Mouse (Mus musculus) testis, postnatal 14 days (tissue): ENCODE data around the gene Ly6g6d.

Experiments used
- DNase-seq: peaks from one replicate; pipeline ENCODE4 v3.0.0; 2021; ENCODE audit warnings: low spot score

The Ly6g6d gene

DNA sequence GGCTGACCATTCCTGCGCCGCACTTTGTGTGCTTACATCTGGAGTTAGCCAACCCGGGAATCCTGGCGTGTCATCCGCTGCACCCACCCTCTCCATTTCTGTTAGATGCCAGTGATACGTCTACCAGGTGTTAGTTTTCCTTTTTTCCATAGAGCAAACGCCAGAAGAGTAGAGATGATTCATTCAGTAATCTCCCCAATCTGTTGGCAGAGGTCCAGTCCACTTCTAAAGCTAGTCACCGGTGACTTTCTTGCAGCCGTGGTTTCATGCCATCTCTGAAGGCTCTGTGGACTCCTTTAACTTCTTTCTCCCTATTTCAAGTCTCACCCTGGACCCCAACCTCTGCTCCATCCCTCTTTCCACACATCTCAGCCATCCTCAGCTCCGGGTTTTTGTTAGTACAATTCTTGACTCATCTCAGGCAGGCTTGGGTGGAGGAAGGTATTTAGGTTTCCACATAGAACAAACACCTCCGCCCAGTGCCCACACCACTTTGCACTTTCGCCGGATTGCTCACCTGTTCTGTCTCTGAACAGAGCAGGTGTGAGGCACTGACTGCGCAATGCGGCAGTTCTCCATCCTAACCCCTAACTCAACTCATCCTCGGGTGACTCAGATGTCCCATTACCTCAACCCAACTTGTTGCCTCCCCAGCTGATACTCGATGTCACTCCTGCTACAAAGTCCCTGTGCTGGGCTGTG, 9.5 kb downstream of the Ly6g6d start:
- no peak for DNase-seq

DNA sequence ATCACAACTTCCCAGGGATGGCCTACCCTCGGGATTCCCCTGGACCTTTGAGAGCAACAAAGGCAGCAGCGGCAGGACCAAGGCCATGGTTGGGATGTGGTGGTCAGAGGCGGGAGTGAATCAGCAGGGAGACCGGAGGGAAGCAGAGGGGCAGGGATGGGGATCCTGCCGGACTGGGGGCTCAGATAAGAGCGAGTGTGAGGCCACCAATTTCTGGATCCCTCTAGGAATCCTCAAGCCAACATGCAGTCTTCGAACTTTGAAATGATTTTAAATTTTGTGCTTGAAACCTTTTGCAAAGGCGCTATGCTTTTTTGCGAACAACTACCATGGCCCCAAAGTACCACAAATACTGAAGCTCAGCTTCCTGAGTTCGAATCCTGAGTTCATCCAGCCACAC, 11.8 kb downstream of the Ly6g6d start, which contains the start of gene Mpig6b:
Gene Mpig6b (minus strand): TSS at position 101 of the 400 bp plus-strand sequence.
- DNase-seq = no peak

DNA sequence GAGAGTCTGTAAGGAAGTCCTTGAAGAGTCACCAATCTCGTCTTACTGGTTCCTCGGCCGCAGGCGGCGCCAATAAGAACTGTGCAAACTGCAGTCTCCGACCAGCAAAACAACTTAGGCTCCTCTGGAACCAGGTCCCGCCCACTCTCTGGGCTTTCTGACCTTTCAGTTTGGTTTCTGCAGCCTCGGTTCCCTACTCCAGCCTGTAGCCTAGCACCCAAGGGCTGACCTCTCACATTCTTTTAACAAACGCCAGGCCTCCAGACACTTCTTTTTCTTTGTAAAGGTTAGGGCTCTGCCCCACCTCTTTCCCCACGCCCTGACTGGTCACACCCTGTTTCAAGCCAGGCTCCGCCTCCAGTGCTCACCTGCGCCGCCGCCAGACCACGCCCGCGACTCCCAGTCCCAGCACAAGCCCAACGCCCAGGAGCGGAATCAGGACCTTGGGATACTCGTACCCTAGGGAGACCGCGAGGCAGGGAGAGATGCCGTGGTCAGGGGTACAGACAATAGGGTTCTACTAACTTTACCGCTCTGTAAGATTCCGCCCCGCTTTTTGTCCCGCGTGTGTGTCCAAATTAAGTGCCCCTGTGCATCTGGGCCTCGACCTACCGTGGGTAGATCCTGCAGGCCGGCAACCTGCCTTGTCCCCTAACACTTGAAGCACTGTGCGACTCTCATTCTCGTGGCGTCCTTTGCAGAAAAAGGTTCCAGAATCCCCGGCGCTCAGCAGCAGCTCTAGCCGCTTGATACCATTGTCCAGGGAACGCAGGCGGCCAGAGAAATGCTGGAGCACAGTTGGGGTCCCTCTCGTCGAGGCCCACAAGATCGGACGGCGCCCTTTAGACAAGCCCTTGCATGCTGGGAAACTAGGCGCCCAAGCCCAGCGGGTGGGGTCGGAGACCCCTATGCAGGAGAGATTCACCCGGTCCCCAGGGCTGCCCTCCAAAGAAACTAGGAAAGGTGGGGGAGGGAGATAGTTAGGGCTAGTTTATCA, 12.6 kb downstream of the Ly6g6d start, which contains the start of gene Ly6g6c:
Gene Ly6g6c (plus strand): TSS at position 438 of the 997 bp plus-strand sequence.
- peak; percentile 52 for DNase-seq

DNA sequence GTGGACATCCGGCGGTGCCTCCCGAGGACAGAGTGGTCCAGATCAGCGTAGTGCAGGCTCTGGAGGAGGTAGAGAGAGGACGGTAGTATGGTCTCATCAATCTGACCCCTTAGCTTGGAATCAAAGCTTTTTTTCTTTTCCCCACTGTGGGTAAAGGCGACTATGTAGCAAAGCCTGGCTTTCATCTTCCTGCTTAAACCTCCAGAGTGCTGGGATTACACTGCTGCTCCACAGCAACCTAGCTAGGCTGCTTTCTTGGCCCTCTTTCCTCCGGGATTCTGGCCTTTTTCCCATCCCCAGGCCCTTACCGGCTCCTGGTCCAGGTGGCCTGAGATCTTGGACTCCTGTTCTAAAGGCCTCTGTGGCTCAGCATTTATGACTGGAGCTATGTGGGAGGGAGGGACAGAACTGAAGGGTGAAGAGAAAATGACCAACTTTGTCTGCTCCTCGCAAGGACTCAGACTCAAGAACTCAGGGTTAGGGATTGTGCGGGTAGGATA, 13.4 kb downstream of the Ly6g6d start:
- no peak for DNase-seq

DNA sequence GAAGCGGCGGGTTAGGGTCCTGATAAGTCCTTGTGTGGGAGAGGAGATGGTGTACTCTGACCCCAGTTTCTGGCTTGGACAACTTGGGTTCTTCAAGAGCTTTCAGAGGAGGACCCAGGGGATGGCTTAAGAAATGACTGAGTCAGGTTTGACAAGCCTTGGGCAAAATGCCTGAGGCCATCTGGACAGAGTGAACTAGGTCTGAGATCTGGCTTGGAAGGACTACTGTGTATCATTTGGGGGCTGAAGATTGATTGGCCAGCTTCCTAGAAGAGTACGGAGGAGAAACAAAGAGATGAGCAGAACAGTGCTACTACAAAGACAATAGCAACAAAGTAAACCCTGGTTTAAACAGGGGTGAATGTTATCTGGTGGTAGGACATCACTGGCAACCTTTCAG, 14.4 kb downstream of the Ly6g6d start:
- peak; percentile 77 for DNase-seq

DNA sequence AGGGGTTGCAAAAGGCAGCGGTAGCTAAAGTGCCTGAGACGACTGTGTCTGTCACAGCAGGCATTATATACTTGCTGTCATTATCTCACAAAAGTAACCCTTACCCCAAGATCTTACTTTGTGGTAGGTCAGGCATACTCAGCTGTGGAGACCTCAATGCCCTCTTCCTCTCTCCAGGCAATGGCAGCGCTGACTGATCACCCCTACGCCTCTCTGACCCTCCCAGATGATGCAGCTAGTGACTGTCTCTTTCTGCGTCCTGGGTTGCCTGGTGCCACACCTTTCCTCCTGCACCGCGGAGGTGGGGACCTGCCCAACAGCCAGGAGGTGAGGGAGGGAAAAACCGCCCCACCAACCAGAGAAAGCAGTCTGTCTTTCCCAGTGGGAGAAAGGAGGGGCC, 16.6 kb downstream of the Ly6g6d start:
- no peak for DNase-seq

DNA sequence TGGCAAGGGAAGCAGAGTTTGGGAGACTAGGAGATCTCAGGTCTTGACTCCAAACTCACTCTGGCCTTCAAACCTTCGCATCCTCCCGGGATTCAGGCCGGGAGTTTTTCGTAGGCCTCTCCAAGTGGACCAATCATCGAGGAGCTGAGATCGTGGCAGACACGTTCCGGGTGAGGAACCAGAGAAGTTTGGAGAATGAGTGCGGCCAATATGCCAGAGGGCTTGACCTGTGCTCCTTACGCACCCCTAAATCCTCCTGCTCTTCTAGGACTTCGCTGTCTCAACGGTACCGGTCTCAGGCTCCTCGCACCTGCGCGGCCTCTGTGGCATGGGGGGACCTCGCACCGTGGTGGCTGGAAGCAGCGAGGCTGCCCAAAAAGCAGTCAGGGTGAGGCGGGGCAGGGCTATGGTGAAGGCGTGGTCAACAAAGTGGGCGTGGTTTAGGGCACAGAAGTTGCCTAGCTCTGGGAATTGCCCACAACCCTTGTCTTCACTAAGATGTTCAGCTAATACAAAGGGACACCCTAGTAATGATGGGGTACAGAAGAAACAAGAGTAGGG, 17.0 kb downstream of the Ly6g6d start:
- no peak for DNase-seq

DNA sequence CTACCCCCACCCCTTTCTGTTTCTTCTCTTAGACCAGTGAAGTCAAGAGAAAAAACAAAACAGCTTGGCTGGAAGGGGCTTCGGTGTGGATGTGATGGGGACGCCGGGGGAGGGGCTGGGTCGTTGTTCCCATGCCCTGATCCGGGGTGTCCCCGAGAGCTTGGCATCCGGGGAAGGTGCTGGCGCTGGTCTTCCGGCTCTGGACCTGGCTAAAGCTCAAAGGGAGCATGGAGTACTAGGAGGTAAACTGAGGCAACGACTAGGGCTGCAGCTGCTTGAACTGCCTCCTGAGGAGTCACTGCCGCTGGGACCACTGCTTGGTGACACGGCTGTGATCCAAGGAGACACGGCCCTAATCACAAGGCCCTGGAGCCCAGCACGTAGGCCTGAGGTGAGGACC, 17.8 kb downstream of the Ly6g6d start:
- no peak for DNase-seq

DNA sequence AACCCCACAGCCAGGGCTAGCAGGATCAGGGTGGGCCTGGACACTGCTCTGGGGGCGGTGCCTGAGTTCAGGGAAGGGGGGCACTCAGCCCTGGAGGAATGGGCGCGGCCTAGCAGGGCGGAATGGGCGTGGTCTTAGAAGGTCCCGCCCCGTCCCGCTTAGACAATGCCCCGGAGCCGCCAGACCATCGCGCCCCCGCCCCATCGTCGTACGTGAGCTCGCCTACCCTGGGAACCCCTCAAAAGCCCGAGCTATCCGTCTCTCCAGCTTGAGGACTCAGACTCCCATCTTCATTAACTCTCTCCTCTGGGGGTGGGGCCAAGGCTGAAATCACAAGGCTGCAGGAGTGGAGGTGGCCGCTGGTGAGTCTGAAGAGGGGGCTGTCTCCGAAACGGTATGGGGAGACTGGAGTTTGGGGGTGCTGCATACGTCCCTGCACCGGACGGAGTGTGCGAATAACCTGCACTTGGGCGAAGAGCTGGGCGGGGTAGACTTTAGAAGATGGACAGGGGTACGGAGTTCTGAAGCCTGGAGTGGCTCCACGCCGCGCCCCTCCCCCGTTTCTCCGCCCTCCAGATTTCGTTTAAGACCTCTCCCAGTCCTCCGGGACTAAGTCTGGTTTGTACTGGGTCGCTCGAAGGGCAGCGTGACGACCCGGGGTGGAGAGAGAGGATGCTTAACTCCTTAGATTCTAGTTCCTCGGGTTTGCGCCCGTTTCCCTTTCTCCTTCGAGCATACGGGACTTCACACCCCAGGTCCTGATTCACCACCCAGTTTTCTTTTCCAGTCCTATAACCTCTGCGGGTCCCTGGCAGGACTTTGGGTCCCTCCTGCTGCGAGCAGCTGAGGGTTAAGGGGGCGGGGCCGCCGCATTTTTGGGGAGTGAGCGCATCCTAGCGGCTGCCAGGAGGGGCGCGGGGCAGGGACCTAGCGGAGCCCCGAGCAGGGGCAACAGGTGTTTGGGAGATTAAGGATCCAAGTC, 18.7 kb downstream of the Ly6g6d start, which contains the start of gene Ddah2:
Gene Ddah2 (plus strand): TSS at position 125 of the 982 bp plus-strand sequence.
- DNase-seq = peak; percentile 83

DNA sequence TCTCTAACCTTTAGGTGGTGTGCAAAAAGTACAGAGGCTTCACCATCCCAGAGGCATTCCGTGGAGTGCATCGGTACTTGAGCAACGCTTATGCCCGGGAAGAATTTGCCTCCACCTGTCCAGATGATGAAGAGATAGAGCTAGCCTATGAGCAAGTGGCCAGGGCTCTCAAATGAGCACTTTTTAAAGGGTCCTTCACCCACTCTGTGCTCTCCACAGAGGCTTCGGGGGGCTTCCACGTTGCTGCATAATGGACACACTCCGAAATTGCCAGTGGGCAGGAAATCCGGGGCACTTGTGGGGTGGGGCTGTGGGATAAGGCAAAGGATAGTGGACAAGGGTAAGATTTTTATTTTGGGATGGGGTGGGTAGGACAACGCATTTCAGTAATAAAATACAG, 19.5 kb downstream of the Ly6g6d start:
- no peak for DNase-seq

DNA sequence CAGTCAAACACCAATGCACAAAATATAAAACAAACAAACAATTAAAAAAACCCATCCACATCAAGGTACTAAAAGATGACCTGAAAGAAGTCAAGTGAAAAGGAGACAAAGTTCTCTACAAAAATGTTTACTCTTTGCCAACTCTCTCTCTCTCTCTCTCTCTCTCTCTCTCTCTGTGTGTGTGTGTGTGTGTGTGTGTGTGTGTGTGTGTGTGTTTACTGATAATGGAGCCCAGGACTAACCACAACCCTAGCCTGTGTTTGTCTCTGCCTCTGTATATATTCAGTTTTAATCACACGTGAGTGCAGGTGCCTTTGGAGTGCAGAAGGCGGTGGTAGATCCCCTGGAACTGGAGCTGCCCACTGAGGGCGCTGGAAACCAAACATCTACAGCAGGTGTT, 20.8 kb downstream of the Ly6g6d start:
- no peak for DNase-seq

DNA sequence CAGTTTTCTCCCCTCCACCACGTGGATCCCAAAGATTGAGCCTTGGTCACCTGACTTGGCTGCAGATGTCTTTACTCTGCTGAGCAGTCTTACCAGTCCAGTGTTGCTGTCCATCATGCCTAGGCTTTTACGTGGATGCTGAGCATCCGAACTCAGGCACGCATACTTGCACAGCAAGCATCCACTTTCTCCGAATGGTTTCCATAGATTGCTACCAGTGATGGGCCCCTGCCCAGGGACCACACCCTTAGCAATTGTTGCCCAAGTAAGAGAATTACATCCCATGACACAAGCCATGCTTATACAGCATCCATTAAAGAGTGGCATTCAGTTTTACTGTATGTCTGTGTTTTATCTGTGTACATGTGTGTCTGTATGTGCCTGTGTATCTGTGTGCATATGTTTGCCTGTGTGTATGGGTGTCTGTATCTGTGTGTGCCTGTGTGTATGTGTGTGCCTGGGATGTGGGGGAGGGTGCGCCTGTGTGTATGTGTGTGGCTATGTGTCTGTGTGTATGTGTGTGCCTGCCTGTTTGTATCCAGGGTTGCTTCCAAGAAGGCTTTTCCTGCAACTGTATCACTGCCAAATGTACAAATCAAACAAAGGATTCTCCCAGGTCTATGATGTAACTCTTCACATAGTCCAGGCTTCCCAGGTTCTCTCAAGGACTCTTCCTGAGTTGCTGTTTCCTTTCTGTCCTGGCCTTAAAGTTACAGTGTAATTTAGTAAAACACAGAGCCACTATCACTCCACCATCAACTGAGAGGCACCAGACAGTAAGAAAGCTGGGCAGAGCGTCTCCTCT, 22.0 kb downstream of the Ly6g6d start:
- DNase-seq = no peak

DNA sequence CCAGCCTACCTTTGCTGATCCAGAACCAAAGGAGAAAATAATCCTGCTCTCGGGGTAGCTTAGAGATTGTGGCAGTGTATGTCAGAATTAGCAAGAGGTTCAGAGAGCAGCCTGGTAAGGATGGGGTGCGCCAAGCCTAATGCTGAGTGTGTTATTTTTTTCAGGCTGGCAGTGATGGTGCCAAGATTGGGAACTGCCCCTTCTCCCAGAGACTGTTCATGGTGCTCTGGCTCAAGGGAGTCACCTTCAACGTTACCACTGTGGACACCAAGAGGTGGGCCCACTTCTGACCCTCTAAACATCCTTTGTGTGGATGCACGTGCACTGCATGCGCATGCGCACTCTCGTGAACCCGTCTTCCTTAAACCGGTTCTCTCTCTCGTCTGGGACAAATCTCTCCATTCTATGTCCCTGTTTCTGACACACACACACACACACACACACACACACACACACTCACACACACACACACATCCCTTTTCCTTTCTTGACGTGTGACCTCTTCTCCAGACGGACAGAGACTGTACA, 25.5 kb downstream of the Ly6g6d start:
- DNase-seq = no peak

DNA sequence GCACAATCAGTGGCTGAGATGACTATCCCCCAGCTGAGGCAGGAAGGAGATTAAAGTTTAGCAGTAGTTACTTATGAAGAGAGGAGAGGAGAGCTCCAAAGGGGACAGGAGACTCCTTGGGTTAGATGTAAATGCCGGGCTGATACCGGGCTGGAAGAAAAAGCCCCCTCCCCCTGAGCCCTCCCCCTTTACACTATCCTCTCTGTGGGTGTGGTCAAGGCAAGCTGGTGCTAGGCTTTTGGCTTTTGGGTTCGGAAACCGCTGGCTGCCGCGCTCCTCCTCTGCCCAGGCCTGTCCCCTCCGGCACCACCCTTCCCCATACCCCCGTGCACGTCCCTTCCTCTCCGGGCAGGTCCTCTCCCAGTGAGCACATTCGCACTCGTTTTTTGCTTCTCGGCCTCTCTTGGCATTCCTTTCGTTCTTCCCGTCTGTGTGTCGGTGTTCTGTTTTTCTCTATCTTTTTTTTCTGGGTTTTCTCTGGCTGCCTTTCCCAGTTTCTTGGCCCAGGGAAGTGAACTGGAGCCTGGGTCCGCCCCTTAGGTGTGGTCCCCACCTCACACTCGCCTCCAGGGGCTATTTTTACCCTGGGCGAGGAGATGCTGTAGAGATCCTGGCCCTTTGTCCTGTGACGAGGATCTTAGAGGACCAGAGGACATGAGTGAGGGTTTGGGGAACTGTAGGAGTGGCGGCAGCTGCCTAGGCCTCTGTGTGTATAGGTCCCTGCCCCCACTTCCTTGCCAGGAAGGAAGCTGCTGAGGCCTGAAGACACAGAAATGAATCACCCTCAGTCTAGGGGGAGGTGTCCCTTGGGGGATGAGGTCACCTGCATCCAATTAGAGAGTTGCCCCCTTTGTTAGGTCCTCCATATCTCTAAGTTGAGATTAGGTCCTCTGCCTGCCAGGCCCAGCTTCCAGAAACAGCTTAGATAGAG, 26.4 kb downstream of the Ly6g6d start:
- peak; percentile 62 for DNase-seq

DNA sequence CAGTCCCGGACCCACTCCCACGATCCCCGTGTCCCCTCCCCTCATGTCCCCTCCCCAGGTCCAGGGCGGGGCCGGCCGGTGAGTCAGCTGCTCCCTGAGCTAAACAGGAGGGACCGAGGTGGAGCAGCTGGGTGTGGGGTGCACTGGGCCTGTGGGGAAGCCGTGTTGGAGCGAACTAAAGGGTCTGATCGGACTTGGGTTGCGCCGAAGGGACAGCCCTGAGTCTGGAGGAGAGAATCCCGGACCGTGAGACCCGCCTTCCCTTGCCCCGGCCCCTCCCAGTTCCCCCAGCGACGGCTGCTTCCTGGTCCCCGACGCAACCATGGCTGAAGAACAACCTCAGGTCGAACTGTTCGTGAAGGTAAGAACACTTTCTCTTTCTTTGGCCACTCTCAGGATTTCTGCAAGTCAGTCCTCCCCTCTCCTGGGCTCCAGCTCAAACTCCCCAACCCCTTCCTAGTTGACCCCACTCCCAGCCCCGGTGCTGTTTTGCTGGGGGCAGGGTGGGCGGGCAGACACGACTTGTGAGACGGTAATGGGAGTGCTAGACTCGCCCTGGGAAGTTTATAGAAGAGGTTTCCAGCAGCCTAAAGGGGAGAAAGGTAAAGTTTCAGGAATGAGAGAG, 27.6 kb downstream of the Ly6g6d start:
- DNase-seq = peak; percentile 60

DNA sequence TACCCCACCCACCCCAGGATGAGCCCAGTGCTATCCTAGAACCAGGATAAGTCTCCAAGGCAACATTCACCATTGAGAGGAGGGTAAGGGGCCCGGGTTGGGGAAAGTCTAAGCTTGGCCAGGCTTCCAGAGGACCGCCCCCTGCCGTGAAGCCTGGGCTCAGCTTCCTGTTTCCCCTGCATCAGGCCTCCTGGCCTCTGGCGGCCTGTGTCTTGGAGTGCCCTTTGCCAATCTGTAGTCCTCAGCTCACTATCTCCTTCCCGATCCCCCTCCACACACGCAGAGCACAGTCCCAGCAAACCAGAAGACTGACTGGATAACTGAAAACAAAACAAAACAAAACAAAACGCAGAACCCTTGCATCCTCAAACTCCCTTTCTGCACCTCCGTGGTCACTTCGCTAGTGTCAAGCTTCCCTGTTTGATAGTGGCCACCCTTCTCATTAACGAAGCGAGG, 28.3 kb downstream of the Ly6g6d start, which contains the start of gene Clic1:
Gene Clic1 (plus strand): TSS at position 406 of the 456 bp plus-strand sequence.
- peak; percentile 55 for DNase-seq

DNA sequence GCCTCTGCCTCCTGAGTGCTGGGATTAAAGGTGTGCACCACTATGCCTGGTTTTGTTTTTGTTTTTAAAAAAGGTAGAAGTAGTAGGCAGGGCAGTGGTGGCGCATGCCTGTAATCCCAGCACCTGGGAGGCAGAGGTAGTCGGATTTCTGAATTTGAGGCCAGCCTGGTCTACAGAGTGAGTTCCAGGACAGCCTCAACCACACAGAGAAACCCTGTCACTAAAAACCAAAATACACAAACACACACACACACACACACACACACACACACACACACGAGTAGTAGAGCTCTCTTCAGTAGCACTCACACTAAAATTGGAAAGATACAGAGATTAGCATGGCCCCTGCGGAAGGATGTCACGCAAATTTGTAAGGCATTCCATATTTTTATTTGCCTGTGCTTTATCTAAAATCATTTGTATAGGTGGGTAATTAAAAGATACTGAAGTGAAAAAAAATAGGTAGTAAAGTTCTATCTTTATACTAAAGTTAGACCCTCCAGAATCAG, 28.9 kb downstream of the Ly6g6d start:
- no peak for DNase-seq
